Mouse (Mus musculus): ENCODE data around the gene Slc7a8.

The Slc7a8 gene

GRCm38 (mm10) chr14:54781610-54782365 lies at the start of gene Slc7a8:
Slc7a8 (minus strand) TSS chr14:54781946.
- DNase-seq (ENCODE audit: low read depth, low spot score) = peak; percentile 95

DNA sequence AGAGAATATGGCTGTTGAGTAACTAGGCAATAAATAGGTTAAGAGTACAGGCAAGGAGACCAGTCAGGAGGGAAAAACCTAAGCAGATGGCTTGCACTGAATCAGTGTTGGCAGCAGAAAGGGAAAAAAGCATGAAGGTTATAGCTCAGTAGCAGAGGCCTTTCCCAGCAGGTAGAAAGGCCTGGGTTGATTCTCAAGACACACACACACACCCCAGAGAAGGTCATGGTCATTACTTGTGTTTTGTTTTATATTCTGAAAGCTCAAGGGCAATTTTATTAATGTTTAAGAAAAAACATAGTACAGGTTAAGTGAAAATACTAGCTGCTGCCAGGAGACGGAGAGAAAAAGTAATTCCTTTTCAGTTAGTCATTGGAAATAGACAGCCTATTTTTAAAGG lies 42.0 kb upstream of the Slc7a8 start:
- DNase-seq (ENCODE audit: low read depth, low spot score) = peak; percentile 74

DNA sequence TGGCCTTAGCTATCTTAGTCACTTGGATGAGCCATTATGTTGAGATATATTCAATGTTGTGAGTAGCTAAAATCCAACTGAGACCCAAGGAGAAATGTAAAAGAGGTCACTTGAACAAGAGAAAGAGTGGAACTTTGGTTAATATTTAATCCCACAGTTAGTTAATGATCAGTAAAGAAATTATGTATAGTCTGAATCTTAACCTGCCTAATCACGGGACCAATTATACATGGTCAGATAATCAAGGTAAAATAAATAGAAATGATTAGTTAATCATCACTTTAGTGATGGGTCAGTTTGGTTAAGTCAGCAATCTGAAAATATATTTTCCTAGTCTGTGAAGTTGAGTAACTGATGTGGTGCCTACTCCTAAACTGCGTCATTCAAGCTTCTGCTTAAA lies 40.6 kb upstream of the Slc7a8 start:
- DNase-seq (ENCODE audit: low read depth, low spot score) = no peak

DNA sequence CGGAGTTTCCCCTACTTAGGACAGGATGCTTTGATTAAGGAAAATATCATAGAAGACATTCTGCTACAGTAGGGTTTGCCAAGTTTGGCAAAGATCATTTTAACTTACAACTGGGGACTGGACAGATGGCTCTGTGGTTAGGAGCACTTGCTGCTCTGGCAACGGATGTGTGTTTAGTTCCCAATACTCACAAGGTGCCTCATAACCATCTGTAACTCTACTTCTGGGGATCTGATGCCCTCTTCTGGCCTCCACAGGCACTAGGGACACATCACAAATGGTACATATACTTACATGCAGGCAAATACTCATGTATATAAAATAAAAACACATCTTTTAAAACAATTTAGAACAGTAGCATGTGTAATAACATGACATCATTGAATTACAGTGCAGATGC lies 36.0 kb upstream of the Slc7a8 start:
- DNase-seq (ENCODE audit: low read depth, low spot score) = peak; percentile 88

DNA sequence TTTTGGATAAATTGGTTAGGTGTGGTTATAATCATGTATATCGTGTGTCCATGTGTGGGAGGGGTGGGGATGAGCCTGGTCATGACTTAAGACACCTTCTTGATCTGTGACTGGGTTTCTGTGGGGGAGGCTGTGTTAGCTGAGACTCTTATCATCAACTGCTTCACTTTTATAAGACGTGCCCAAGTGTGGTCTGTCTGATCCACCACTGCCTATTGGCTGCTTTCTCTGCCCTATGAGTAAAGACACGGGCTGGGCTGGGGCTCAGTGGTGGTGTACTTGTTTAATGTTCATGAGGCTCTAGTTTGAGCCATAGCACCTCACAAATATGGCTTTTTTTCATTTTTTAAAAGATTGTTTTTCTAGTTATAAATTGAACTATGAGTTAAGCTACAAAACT lies 34.0 kb upstream of the Slc7a8 start:
- DNase-seq (ENCODE audit: low read depth, low spot score) = no peak

DNA sequence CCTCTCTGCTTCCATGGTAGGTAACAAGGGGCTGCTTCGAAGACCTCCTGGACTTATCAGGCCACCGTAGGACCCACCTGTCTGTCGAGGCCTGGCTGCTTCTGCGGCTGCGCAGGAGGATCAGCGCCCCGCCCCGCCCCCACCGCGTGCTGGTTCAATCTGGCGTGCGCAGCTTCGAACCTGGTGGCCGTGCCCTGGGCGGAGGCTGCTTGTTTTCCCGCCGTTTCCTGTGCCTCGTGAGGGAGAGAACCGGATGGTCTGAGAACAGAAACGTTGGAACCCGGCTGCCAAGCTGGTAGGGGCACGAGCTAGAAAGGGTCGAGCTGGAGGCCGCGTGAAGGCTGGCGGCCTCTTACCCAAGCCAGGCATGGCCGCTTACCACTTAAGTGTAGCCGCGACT lies 32.2 kb upstream of the Slc7a8 start, which contains the start of gene Rnf212b:
Gene Rnf212b, plus strand, starts transcription at position 151 of the 400 bp plus-strand sequence.
- no peak for DNase-seq (ENCODE audit: low read depth, low spot score)

- DNase-seq (ENCODE audit: low read depth, low spot score) = no peak
Observed at GRCm38 (mm10) chr14:54809668-54810033, 27.9 kb upstream of the Slc7a8 start.

GRCm38 (mm10) chr14:54808718-54809667 lies 27.2 kb upstream of the Slc7a8 start:
- DNase-seq (ENCODE audit: low read depth, low spot score) = peak; percentile 58

GRCm38 (mm10) chr14:54806124-54806523 lies 24.4 kb upstream of the Slc7a8 start:
- no peak for DNase-seq (ENCODE audit: low read depth, low spot score)

- DNase-seq (ENCODE audit: low read depth, low spot score) = peak; percentile 17
Observed at GRCm38 (mm10) chr14:54802428-54802827, 20.7 kb upstream of the Slc7a8 start.

GRCm38 (mm10) chr14:54799686-54800085 lies 17.9 kb upstream of the Slc7a8 start:
- no peak for DNase-seq (ENCODE audit: low read depth, low spot score)

DNA sequence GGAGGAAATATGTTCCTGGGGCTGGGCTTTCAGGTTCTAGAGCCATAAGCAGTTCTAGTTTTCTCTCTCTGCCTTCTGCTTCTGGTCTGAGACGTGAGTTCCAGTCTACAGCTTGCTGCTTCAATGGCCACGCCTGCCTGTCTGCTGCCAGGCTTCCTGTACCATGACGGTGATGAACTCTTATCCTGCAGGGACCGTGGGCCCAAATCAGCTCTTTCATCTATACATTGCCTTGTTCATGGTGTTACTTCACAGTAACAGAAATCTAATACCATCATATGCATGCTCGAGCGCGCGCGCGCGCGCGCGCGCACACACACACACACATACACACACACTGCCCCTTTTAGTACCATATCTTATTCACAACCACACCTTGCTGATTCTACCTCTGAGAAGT lies 15.0 kb upstream of the Slc7a8 start:
- no peak for DNase-seq (ENCODE audit: low read depth, low spot score)

GRCm38 (mm10) chr14:54795901-54796300 lies 14.2 kb upstream of the Slc7a8 start:
- DNase-seq (ENCODE audit: low read depth, low spot score) = no peak

- DNase-seq (ENCODE audit: low read depth, low spot score) = no peak
Observed at GRCm38 (mm10) chr14:54793894-54794830, 12.4 kb upstream of the Slc7a8 start.

- no peak for DNase-seq (ENCODE audit: low read depth, low spot score)
Observed at GRCm38 (mm10) chr14:54793351-54793750, 11.6 kb upstream of the Slc7a8 start.

GRCm38 (mm10) chr14:54792166-54792565 lies 10.4 kb upstream of the Slc7a8 start:
- DNase-seq (ENCODE audit: low read depth, low spot score) = no peak

GRCm38 (mm10) chr14:54788231-54788630 lies 6.5 kb upstream of the Slc7a8 start:
- DNase-seq (ENCODE audit: low read depth, low spot score) = no peak

DNA sequence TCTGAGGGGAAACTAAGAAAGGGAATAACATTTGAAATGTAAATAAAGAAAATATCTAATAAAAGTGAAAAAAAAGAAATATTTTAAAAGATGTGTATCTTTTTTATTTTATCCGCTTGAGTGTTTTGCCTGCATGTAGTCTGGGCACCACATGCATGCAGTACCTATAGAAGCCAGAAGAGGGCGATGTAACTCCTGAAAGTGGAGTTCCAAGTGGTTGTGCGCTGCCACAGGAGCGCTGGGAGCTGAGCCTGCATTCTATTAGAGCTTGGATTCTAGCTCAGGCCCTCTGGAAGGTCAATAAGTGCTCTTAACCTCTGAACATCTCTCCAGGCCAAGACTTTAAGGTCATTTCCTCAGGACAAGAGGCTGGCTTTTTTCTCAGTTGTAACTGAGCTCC lies 5.5 kb upstream of the Slc7a8 start:
- DNase-seq (ENCODE audit: low read depth, low spot score) = no peak

DNA sequence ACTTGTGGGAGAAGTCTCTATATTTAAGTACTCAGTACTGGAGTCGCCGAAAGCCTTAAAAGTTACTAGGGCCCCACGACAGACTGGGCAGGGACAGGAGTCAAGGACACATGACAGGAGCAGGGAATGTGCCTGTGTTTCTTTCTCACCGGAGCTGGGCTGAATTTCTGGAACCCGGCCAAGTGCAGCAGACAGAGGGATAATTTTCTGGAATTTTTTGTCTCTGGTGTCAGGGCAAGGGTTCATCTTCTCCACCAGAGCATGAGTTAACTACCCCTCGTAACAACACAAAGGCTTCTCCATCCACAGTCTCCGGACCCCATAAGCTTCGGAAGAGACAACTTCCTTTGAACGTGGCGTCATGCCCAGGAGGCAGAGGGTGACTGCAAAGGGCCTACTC lies 4.7 kb upstream of the Slc7a8 start:
- no peak for DNase-seq (ENCODE audit: low read depth, low spot score)

DNA sequence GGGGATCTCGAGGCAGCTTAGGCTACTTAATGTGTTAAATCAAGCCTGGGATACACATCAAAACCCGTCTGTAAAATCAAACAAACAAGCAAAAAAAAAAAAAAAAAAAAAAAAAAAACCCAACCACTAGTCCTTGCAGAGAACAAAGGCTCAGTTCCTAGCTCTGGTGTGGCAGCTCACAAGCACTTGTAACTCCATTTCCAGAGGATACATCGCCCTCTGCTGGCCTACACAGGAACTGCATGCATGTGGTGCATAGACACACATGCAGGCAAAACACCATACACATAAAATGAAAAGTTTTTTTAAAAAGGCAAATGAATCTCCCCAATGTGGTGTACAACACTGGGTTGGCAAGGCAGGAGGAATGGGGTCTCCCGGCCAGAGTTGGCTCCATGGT lies 4.2 kb upstream of the Slc7a8 start:
- peak; percentile 81 for DNase-seq (ENCODE audit: low read depth, low spot score)

GRCm38 (mm10) chr14:54782971-54783370 lies 1.2 kb upstream of the Slc7a8 start:
- DNase-seq (ENCODE audit: low read depth, low spot score) = no peak

Data from brain, adult 2 months (tissue).